Mouse (Mus musculus) stomach, embryonic 14.5 days (tissue): Measurements from ENCODE around the gene Carmil2. TPM values are rescaled to one million over a fixed set of nuclear protein-coding genes. Genes with fewer than 3 reads are reported as not detected.

Experiments used
- ATAC-seq: fragments of 200-750 bp; cut with Nextera tagmentation; 2 replicates; pipeline ENCODE4 v1.8.0; 2017; ENCODE audit warnings: low read depth, moderate TSS enrichment; ENCODE audit not compliant: insufficient number of reproducible peaks, insufficient read depth, low FRiP score
- H3K27ac ChIP-seq: fragments of 300-500 bp; sonication (generic); 2 replicates; pipeline ENCODE4 v1.5.1; 2014; ENCODE audit warnings: mild to moderate bottlenecking, low read length, moderate library complexity, mixed read lengths
- H3K27me3 ChIP-seq: fragments of 300-500 bp; sonication (generic); 2 replicates; pipeline ENCODE4 v1.6.1; 2014; ENCODE audit warnings: low read length, control low read depth, mixed read lengths; ENCODE audit not compliant: control insufficient read depth, insufficient read depth
- H3K36me3 ChIP-seq: fragments of 300-500 bp; sonication (generic); 2 replicates; pipeline ENCODE4 v1.6.1; 2014; ENCODE audit warnings: mild to moderate bottlenecking, control low read depth, low read length, moderate library complexity, mixed read lengths; ENCODE audit not compliant: control insufficient read depth, insufficient read depth
- H3K4me1 ChIP-seq: fragments of 300-500 bp; sonication (generic); 2 replicates; pipeline ENCODE4 v1.6.1; 2014; ENCODE audit warnings: low read length, control low read depth, mixed read lengths; ENCODE audit not compliant: control insufficient read depth, insufficient read depth
- H3K4me2 ChIP-seq: fragments of 300-500 bp; sonication (generic); replicated peaks from 2 replicates; pipeline ENCODE4 v1.6.1; 2014; ENCODE audit warnings: low read depth, low read length, control low read depth
- H3K4me3 ChIP-seq: fragments of 300-500 bp; sonication (generic); 2 replicates; pipeline ENCODE4 v1.5.1; 2014; ENCODE audit warnings: low read depth, low read length, control low read depth
- H3K9ac ChIP-seq: fragments of 300-500 bp; sonication (generic); replicated peaks from 2 replicates; pipeline ENCODE4 v1.6.1; 2014; ENCODE audit warnings: low read depth, mild to moderate bottlenecking, control low read depth, low read length, moderate library complexity, mixed read lengths
- H3K9me3 ChIP-seq: fragments of 300-500 bp; sonication (generic); 2 replicates; pipeline ENCODE4 v1.6.1; 2016; ENCODE audit warnings: low read depth, low read length, control low read depth; ENCODE audit not compliant: control insufficient read depth
- WGBS: fragments of 180-500 bp; shearing (Covaris S2); extraction: QIAGEN DNeasy Blood & Tissue Kit; methylation state at CpG from one replicate; pipeline ENCODE4 v1.1.7; 2014; 5-methylcytosine and 5-hydroxymethylcytosine counted together
- polyA plus RNA-seq: library from polyadenylated mRNA; unstranded; fragments of >200 nt; fragmentation: Nextera tagmentation; extraction: Ambion mirVana; gene quantifications from 2 replicates; pipeline ENCODE4 v1.2.1, GENCODE M21; 2014

Carmil2 gene
- polyA plus RNA-seq, 1 experiment from 2014 or later, result 1.0 TPM

GRCm38 (mm10) chr8:105719637-105720036 lies 33.6 kb downstream of the Carmil2 start:
- no peak overlapping the region for H3K27ac ChIP-seq

GRCm38 (mm10) chr8:105722861-105723260 lies 36.8 kb downstream of the Carmil2 start:
- no peaks in the 10 kb centered on the region for H3K4me1 ChIP-seq
- no peaks in the 10 kb centered on the region for H3K27me3 ChIP-seq
- WGBS, result 91% methylated on average over 9 of the region's 9 CpGs
- no peaks in the 10 kb centered on the region for H3K9me3 ChIP-seq
- no peak overlapping the region for H3K9ac ChIP-seq
- H3K4me3 ChIP-seq, result no peak overlapping the region
- H3K27ac ChIP-seq, result no peak overlapping the region
- no peak overlapping the region for H3K4me2 ChIP-seq
- peaks cover 11% of the 10 kb centered on the region for H3K36me3 ChIP-seq
- ATAC-seq, result no peak

More at GRCm38 (mm10) chr8:105719637-105720036, 33.6 kb downstream of the Carmil2 start:
- Histone ChIP-seq H3K27me3 (no peaks in the 10 kb centered on the region), H3K4me1 (no peaks in the 10 kb centered on the region), H3K9ac (no peak overlapping the region), H3K9me3 (no peaks in the 10 kb centered on the region), H3K36me3 (peaks cover 5% of the 10 kb centered on the region; the same call in 1 of the 2 replicates), H3K4me2 (no peak overlapping the region), H3K4me3 (no peak overlapping the region)
- ATAC-seq, result no peak
- WGBS, result 87% methylated on average over 4 of the region's 4 CpGs

GRCm38 (mm10) chr8:105725726-105726125 lies 39.7 kb downstream of the Carmil2 start:
- Histone ChIP-seq H3K4me1 (no peaks in the 10 kb centered on the region), H3K4me3 (no peak overlapping the region), H3K27me3 (no peaks in the 10 kb centered on the region), H3K27ac (no peak overlapping the region), H3K9me3 (no peaks in the 10 kb centered on the region), H3K36me3 (peaks cover 12% of the 10 kb centered on the region), H3K4me2 (no peak overlapping the region), H3K9ac (no peak overlapping the region)
- ATAC-seq, result no peak
- 66% methylated on average over 5 of the region's 5 CpGs for WGBS

- no peak for ATAC-seq
- Histone ChIP-seq H3K4me1 (no peaks in the 10 kb centered on the region), H3K4me2 (no peak overlapping the region), H3K36me3 (peaks cover 12% of the 10 kb centered on the region; the same call in 1 of the 2 replicates), H3K4me3 (no peak overlapping the region), H3K9ac (no peak overlapping the region), H3K9me3 (no peaks in the 10 kb centered on the region), H3K27ac (peak overlapping the region; percentile 0; the same call in 1 of the 2 replicates), H3K27me3 (no peaks in the 10 kb centered on the region)
- WGBS, result 76% methylated on average over 18 of the region's 18 CpGs
Observed at GRCm38 (mm10) chr8:105727397-105728124, 41.5 kb downstream of the Carmil2 start.

GRCm38 (mm10) chr8:105732186-105732585 lies 46.1 kb downstream of the Carmil2 start:
- WGBS, result 92% methylated on average over 5 of the region's 5 CpGs
- peaks cover 5% of the 10 kb centered on the region; the same call in 1 of the 2 replicates for H3K36me3 ChIP-seq
- no peaks in the 10 kb centered on the region for H3K9me3 ChIP-seq
- no peak overlapping the region for H3K9ac ChIP-seq
- no peak overlapping the region for H3K4me3 ChIP-seq
- H3K27ac ChIP-seq, result no peak overlapping the region
- H3K4me1 ChIP-seq, result no peaks in the 10 kb centered on the region
- no peak for ATAC-seq
- H3K27me3 ChIP-seq, result no peaks in the 10 kb centered on the region
- H3K4me2 ChIP-seq, result no peak overlapping the region

- Histone ChIP-seq H3K27ac (no peak overlapping the region), H3K4me2 (no peak overlapping the region), H3K4me1 (no peaks in the 10 kb centered on the region), H3K9me3 (no peaks in the 10 kb centered on the region), H3K27me3 (no peaks in the 10 kb centered on the region), H3K36me3 (no peaks in the 10 kb centered on the region), H3K4me3 (no peak overlapping the region), H3K9ac (no peak overlapping the region)
- no peak for ATAC-seq
- 86% methylated on average over 5 of the region's 5 CpGs for WGBS
Observed at GRCm38 (mm10) chr8:105739216-105739615, 53.1 kb downstream of the Carmil2 start.

- no peak overlapping the region for H3K4me3 ChIP-seq
- no peaks in the 10 kb centered on the region for H3K27me3 ChIP-seq
- no peak overlapping the region for H3K27ac ChIP-seq
- no peaks in the 10 kb centered on the region for H3K36me3 ChIP-seq
- H3K4me1 ChIP-seq, result 0 out of 2 replicates have a peak, but pooled peaks cover 3% of the 10 kb centered on the region
- no peaks in the 10 kb centered on the region for H3K9me3 ChIP-seq
- no peak overlapping the region for H3K4me2 ChIP-seq
- no peak for ATAC-seq
- WGBS, result 84% methylated on average over 4 of the region's 4 CpGs
- H3K9ac ChIP-seq, result no peak overlapping the region
Observed at GRCm38 (mm10) chr8:105743301-105743700, 57.2 kb downstream of the Carmil2 start.
